Mouse (Mus musculus) midbrain, postnatal 0 days (tissue): ENCODE results near the gene Zfp800. TPM values are rescaled to one million over a fixed set of nuclear protein-coding genes. Genes with fewer than 3 reads are reported as not detected.

Source experiments
- ATAC-seq: fragments of 200-750 bp; cut with Nextera tagmentation; 2 replicates; pipeline ENCODE4 v1.8.0; 2017; ENCODE audit warnings: moderate number of reproducible peaks, mild to moderate bottlenecking, moderate TSS enrichment, moderate library complexity; ENCODE audit not compliant: low FRiP score
- DNase-seq: peaks from one replicate; pipeline ENCODE4 v3.0.0-alpha.2; 2015; ENCODE audit warnings: low spot score
- H3K27ac ChIP-seq: fragments of 300-500 bp; sonication (generic); 2 replicates; pipeline ENCODE4 v1.5.1; 2014; ENCODE audit warnings: low read depth, mild to moderate bottlenecking, low read length, mixed read lengths
- H3K27me3 ChIP-seq: fragments of 300-500 bp; sonication (generic); 2 replicates; pipeline ENCODE4 v1.6.1; 2014; ENCODE audit warnings: low read length, control low read depth, mixed read lengths; ENCODE audit not compliant: insufficient read depth
- H3K36me3 ChIP-seq: fragments of 300-500 bp; sonication (generic); 2 replicates; pipeline ENCODE4 v1.6.1; 2014; ENCODE audit warnings: low read length, control low read depth, mixed read lengths; ENCODE audit not compliant: insufficient read depth
- H3K4me1 ChIP-seq: fragments of 300-500 bp; sonication (generic); 2 replicates; pipeline ENCODE4 v1.6.1; 2014; ENCODE audit warnings: mild to moderate bottlenecking, control low read depth, antibody characterized with exemption, low read length, mixed read lengths; ENCODE audit not compliant: insufficient read depth
- H3K4me2 ChIP-seq: fragments of 300-500 bp; sonication (generic); 2 replicates; pipeline ENCODE4 v1.6.1; 2014; ENCODE audit warnings: low read depth, mild to moderate bottlenecking, low read length, mixed read lengths; ENCODE audit not compliant: poor library complexity, severe bottlenecking
- H3K4me3 ChIP-seq: fragments of 300-500 bp; sonication (generic); 2 replicates; pipeline ENCODE4 v1.5.1; 2014; ENCODE audit warnings: low read depth, mild to moderate bottlenecking, low read length, moderate library complexity
- H3K9ac ChIP-seq: fragments of 300-500 bp; sonication (generic); replicated peaks from 2 replicates; pipeline ENCODE4 v1.6.1; 2014; ENCODE audit warnings: mild to moderate bottlenecking, low read length, moderate library complexity, mixed read lengths; ENCODE audit not compliant: poor library complexity, severe bottlenecking
- H3K9me3 ChIP-seq: fragments of 300-500 bp; sonication (generic); 2 replicates; pipeline ENCODE4 v1.6.1; 2016; ENCODE audit warnings: low read length, control low read depth
- CTCF ChIP-seq: IDR thresholded peaks from 2 replicates; pipeline ENCODE4 v1.5.1; 2016; ENCODE audit warnings: antibody characterized with exemption, mild to moderate bottlenecking
- WGBS: fragments of 180-500 bp; shearing (Covaris S2); extraction: QIAGEN DNeasy Blood & Tissue Kit; methylation state at CpG from one replicate; pipeline ENCODE4 v1.1.7; 2014; 5-methylcytosine and 5-hydroxymethylcytosine counted together
- polyA plus RNA-seq: library from polyadenylated mRNA; unstranded; fragments of >200 nt; fragmentation: Nextera tagmentation; extraction: Ambion mirVana; gene quantifications from 2 replicates; pipeline ENCODE4 v1.2.1, GENCODE M21; 2015
- total RNA-seq: library from RNA; depleted of rRNA; stranded (reverse); fragments of >200 nt; gene quantifications from 2 replicates; pipeline ENCODE4 v1.2.3, GENCODE M21; 2014

Gene Zfp800
- total and polyA plus RNA-seq, 2 experiments from 2014 or later = 22.1 to 24.1 TPM

- no peak for DNase-seq
- no peak overlapping the region for H3K9ac ChIP-seq
- H3K36me3 ChIP-seq = no peaks in the 10 kb centered on the region
Measured at GRCm38 (mm10) chr6:28345677-28346076, 52.1 kb downstream of the Zfp800 start.

GRCm38 (mm10) chr6:28345181-28345580, 52.6 kb downstream of the Zfp800 start:
- Histone ChIP-seq H3K4me3 (no peak overlapping the region), H3K4me1 (no peaks in the 10 kb centered on the region), H3K36me3 (no peaks in the 10 kb centered on the region), H3K9me3 (no peaks in the 10 kb centered on the region), H3K27ac (no peak overlapping the region), H3K4me2 (no peak overlapping the region), H3K27me3 (no peaks in the 10 kb centered on the region), H3K9ac (no peak overlapping the region)
- no peak for TF ChIP-seq CTCF
- WGBS = 41% methylated on average over 7 of the region's 7 CpGs
- no peak for DNase-seq
- ATAC-seq = no peak

More at GRCm38 (mm10) chr6:28345677-28346076, 52.1 kb downstream of the Zfp800 start:
- H3K27ac ChIP-seq = no peak overlapping the region
- no peak for TF ChIP-seq CTCF
- H3K27me3 ChIP-seq = no peaks in the 10 kb centered on the region
- no peak overlapping the region for H3K4me2 ChIP-seq
- no peaks in the 10 kb centered on the region for H3K9me3 ChIP-seq
- H3K4me1 ChIP-seq = no peaks in the 10 kb centered on the region
- H3K4me3 ChIP-seq = no peak overlapping the region
- ATAC-seq = no peak

DNA sequence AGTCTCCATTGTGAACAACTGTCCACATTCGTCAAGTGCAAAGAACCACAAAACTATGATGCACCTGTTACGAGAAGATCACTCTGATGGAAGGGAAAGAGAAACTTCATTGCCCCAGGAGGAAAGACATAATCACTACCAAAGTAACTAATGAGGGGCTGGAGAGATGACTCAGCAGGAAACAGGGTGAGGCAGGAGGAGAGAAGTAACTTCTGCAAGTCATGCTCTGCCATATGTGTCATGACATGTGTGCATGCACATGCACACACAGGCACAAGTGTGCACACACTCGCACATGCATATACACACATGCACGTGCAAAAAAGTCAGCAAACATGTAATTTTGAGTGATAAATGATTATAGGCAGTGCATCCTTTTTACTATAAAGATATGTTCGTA, 54.9 kb downstream of the Zfp800 start:
- no peak for TF ChIP-seq CTCF
- ATAC-seq = no peak
- H3K4me3 ChIP-seq = no peak overlapping the region
- DNase-seq = no peak
- H3K9me3 ChIP-seq = no peaks in the 10 kb centered on the region
- H3K36me3 ChIP-seq = no peaks in the 10 kb centered on the region
- no peaks in the 10 kb centered on the region for H3K27me3 ChIP-seq
- no peak overlapping the region for H3K9ac ChIP-seq
- H3K4me1 ChIP-seq = no peaks in the 10 kb centered on the region
- H3K4me2 ChIP-seq = no peak overlapping the region
- H3K27ac ChIP-seq = no peak overlapping the region
- 86% methylated on average over 5 of the region's 5 CpGs for WGBS

- no peak overlapping the region for H3K4me3 ChIP-seq
- no peak for ATAC-seq
- no peaks in the 10 kb centered on the region for H3K36me3 ChIP-seq
- WGBS = 92% methylated on average over 4 of the region's 4 CpGs
- no peak for DNase-seq
- H3K9me3 ChIP-seq = no peaks in the 10 kb centered on the region
- H3K27ac ChIP-seq = no peak overlapping the region
- no peak for TF ChIP-seq CTCF
- no peak overlapping the region for H3K9ac ChIP-seq
- H3K27me3 ChIP-seq = no peaks in the 10 kb centered on the region
- no peaks in the 10 kb centered on the region for H3K4me1 ChIP-seq
- no peak overlapping the region for H3K4me2 ChIP-seq
Measured at GRCm38 (mm10) chr6:28341174-28341573, 56.6 kb downstream of the Zfp800 start.

- ATAC-seq = no peak
- no peak overlapping the region for H3K4me2 ChIP-seq
- H3K36me3 ChIP-seq = no peaks in the 10 kb centered on the region
- no peaks in the 10 kb centered on the region for H3K27me3 ChIP-seq
- H3K4me1 ChIP-seq = no peaks in the 10 kb centered on the region
- no peak overlapping the region for H3K4me3 ChIP-seq
- no peak overlapping the region for H3K27ac ChIP-seq
- peak; percentile 49 for TF ChIP-seq CTCF
- WGBS = 89% methylated on average over 5 of the region's 5 CpGs
- no peak for DNase-seq
- no peak overlapping the region for H3K9ac ChIP-seq
- no peaks in the 10 kb centered on the region for H3K9me3 ChIP-seq
Measured at GRCm38 (mm10) chr6:28339410-28339809, 58.4 kb downstream of the Zfp800 start.

DNA sequence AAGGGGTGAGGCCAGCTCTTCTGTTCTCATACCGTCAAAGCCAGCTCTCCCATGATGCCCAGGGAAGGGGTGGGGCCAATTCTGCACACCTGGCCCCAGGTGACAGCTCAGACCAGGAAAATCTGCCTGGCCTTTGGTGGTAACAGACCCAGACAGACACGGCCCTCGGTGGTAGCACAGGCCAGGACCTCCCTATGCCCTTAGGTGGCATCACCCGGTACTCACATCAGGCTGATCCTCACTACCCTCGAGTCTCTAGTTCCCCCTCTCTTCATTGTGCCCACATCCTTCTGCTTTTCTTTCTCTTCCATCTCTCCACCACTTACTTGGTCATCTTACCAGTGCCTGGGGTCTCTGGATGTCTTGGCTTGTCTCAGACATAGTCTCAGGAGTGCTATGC, 64.1 kb downstream of the Zfp800 start:
- 91% methylated on average over 5 of the region's 5 CpGs for WGBS
- TF ChIP-seq CTCF = no peak
- H3K4me3 ChIP-seq = no peak overlapping the region
- H3K27me3 ChIP-seq = no peaks in the 10 kb centered on the region
- no peaks in the 10 kb centered on the region for H3K36me3 ChIP-seq
- no peak for ATAC-seq
- H3K9ac ChIP-seq = no peak overlapping the region
- no peak for DNase-seq
- H3K4me2 ChIP-seq = no peak overlapping the region
- no peaks in the 10 kb centered on the region for H3K4me1 ChIP-seq
- H3K27ac ChIP-seq = no peak overlapping the region
- H3K9me3 ChIP-seq = no peaks in the 10 kb centered on the region
